Comparison of ENCODE assay signal across 18 mouse cellular contexts in genomic region chr8:70949847-70950246, GRCm38 (mm10). TPM values are rescaled to one million over a fixed set of nuclear protein-coding genes. Genes with fewer than 3 reads are reported as not detected.
A peak's percentile ranks its signal among the peaks of the same experiment; 100 is the strongest.
DNase-seq lines count a peak whose midpoint lies in the region; ATAC-seq and TF ChIP-seq lines count a peak whose summit lies in the region.
"Had no signal": no experiment of that assay in that cellular context is flagged by ENCODE, and none has a peak within 500 bp of the region (broad histone marks: within the 10 kb centered on the region; RNA-seq: fewer than 3 reads in every experiment).

No protein-coding gene starts in this region.

- no peak for TF ChIP-seq POLR2A in heart, adult 2 months (IDR thresholded peaks at IDR 0.05; ENCODE audit: insufficient read depth, low read depth, low read length)
- TF ChIP-seq POLR2A in lung, adult 2 months (IDR thresholded peaks at IDR 0.05; ENCODE audit: borderline replicate concordance, extremely low read depth, low read depth, low read length): no peak

- no peaks in the 10 kb centered on the region for H3K4me1 ChIP-seq in heart, adult 2 months (ENCODE audit: control insufficient read depth, insufficient read depth, low read length)
- H3K4me1 ChIP-seq in lung, adult 2 months (ENCODE audit: control insufficient read depth, insufficient read depth, low read length): no peaks in the 10 kb centered on the region
- no peaks in the 10 kb centered on the region for H3K4me1 ChIP-seq in midbrain, embryonic 16.5 days (ENCODE audit: control insufficient read depth, insufficient read depth, low read length)
- H3K4me1 ChIP-seq: forebrain, embryonic 13.5 days; liver, embryonic 15.5 days; megakaryocyte, embryonic 14.5 days had no signal

- intact Hi-C loops in heart, adult 2 months (cut with DNase I): no loop called here
- intact Hi-C loops in heart, postnatal 10 days (cut with DNase I): no loop called here

- H3K4me2 ChIP-seq in midbrain, embryonic 16.5 days (ENCODE audit: low read length): no peak overlapping the region
- H3K4me2 ChIP-seq: forebrain, embryonic 13.5 days; hindbrain, embryonic 14.5 days; liver, embryonic 15.5 days had no signal

- no peaks in the 10 kb centered on the region for H3K9me3 ChIP-seq in midbrain, embryonic 16.5 days (replicated peaks; ENCODE audit: control insufficient read depth, low read length, poor library complexity, severe bottlenecking)
- H3K9me3 ChIP-seq: forebrain, embryonic 13.5 days; liver, embryonic 15.5 days; megakaryocyte, embryonic 14.5 days had no signal

- no peak for DNase-seq in heart, adult 2 months
- no peak for DNase-seq in heart, postnatal 10 days
- no peak for DNase-seq in lung, adult 2 months
- DNase-seq in lung, postnatal 4 days: no peak
- DNase-seq in A20 (ENCODE audit: low read depth, low spot score) (peak; percentile 66), ZHBTc4 (ENCODE audit: low read depth, low spot score) (peak; percentile 21)
- no peak for DNase-seq in ovary, adult 18-20 months (ENCODE audit: low spot score)
- DNase-seq: adrenal gland, adult 2 months; cerebellum, adult 8-10 months; heart, postnatal 14 days; kidney, adult 8-10 months; right cerebral cortex, postnatal 14 days; thymus, adult 2 months had no signal

- TF ChIP-seq EP300 in heart, adult 2 months (IDR thresholded peaks at IDR 0.05; ENCODE audit: insufficient read depth, low read depth, low read length): no peak

- H3K36me3 ChIP-seq in heart, adult 2 months (ENCODE audit: control insufficient read depth, insufficient read depth, low read length): no peaks in the 10 kb centered on the region
- H3K36me3 ChIP-seq in midbrain, embryonic 16.5 days (ENCODE audit: control insufficient read depth, insufficient read depth, low read length): no peaks in the 10 kb centered on the region
- H3K36me3 ChIP-seq: liver, embryonic 15.5 days had no signal

- no peaks in the 10 kb centered on the region for H3K27me3 ChIP-seq in heart, adult 2 months (ENCODE audit: control insufficient read depth, insufficient read depth, low read length)
- no peaks in the 10 kb centered on the region for H3K27me3 ChIP-seq in midbrain, embryonic 16.5 days (ENCODE audit: control insufficient read depth, insufficient read depth, low read depth, low read length)
- H3K27me3 ChIP-seq: forebrain, embryonic 13.5 days had no signal

- no peak for ATAC-seq in midbrain, embryonic 16.5 days
- ATAC-seq: forebrain, embryonic 13.5 days had no signal

- no peak overlapping the region for H3K4me3 ChIP-seq in heart, adult 2 months
- H3K4me3 ChIP-seq in lung, adult 2 months (replicated peaks; ENCODE audit: extremely low read depth, low read depth, low read length): no peak overlapping the region
- H3K4me3 ChIP-seq in midbrain, embryonic 16.5 days (ENCODE audit: low read depth, low read length): no peak overlapping the region
- H3K4me3 ChIP-seq: forebrain, embryonic 13.5 days; liver, embryonic 15.5 days; megakaryocyte, embryonic 14.5 days had no signal

- no peak overlapping the region for H3K27ac ChIP-seq in heart, adult 2 months
- H3K27ac ChIP-seq in midbrain, embryonic 16.5 days (ENCODE audit: low read length): no peak overlapping the region
- H3K27ac ChIP-seq: forebrain, embryonic 13.5 days; hindbrain, embryonic 14.5 days; liver, embryonic 15.5 days had no signal

- 65% methylated on average over 1 of the region's 1 CpGs for WGBS in heart, adult 2 months
- WGBS in lung, adult 2 months: 64% methylated on average over 1 of the region's 1 CpGs
- 65% methylated on average over 1 of the region's 1 CpGs for WGBS in midbrain, embryonic 16.5 days

- H3K79me2 ChIP-seq in heart, adult 2 months (replicated peaks; ENCODE audit: control insufficient read depth, insufficient read depth, low read length): no peaks in the 10 kb centered on the region

- H3K9ac ChIP-seq in heart, adult 2 months (ENCODE audit: low read depth, low read length): no peak overlapping the region
- no peak overlapping the region for H3K9ac ChIP-seq in midbrain, embryonic 16.5 days (ENCODE audit: low read depth, low read length)
- H3K9ac ChIP-seq: forebrain, embryonic 13.5 days; hindbrain, embryonic 14.5 days; liver, embryonic 15.5 days had no signal

- TF ChIP-seq CTCF in heart, adult 2 months (IDR thresholded peaks at IDR 0.05): peak; percentile 47
- 0 out of 2 replicates have a peak, but pooled peaks have one; percentile 10 for TF ChIP-seq CTCF in lung, adult 2 months (IDR thresholded peaks at IDR 0.05; ENCODE audit: insufficient read depth, low read length)

RNA-seq across cellular contexts. Expression of gene Map1s, which starts 44.1 kb away (rescaled TPM):
- total RNA-seq in heart, adult 2 months (2021): 10 to 100 TPM; 17.8 to 21.3 TPM
- polyA plus RNA-seq in heart, adult 2 months (2012; rRNA removed): 12.0 and 20.2 TPM in 2 replicates
- total RNA-seq in heart, postnatal 10 days (2021): 10 to 100 TPM; 31.0 to 32.3 TPM
- polyA plus RNA-seq in lung, adult 2 months (2012; rRNA removed): 58.4 and 68.0 TPM in 2 replicates
- polyA plus RNA-seq in midbrain, embryonic 16.5 days (2015; fragmentation: Nextera tagmentation; extraction: Ambion mirVana): 59.7 and 65.0 TPM in 2 replicates

RNA-seq across cellular contexts. Expression of gene Rpl18a, which starts 52.6 kb away (rescaled TPM):
- 1,000 to 10,000 TPM in 1 of 2 experiments, 100 to 1,000 TPM in 1; 909 to 1,075 TPM for total RNA-seq in heart, adult 2 months (2021)
- polyA plus RNA-seq in heart, adult 2 months (2012; rRNA removed): 1,802 and 2,387 TPM in 2 replicates
- total RNA-seq in heart, postnatal 10 days (2021): 1,000 to 10,000 TPM; 1,171 to 1,193 TPM
- polyA plus RNA-seq in lung, adult 2 months (2012; rRNA removed): 3,384 and 4,193 TPM in 2 replicates
- 1,781 and 1,796 TPM in 2 replicates for polyA plus RNA-seq in midbrain, embryonic 16.5 days (2015; fragmentation: Nextera tagmentation; extraction: Ambion mirVana)

RNA-seq across cellular contexts. Expression of gene Slc5a5, which starts 57.3 kb away (rescaled TPM):
- total RNA-seq in heart, adult 2 months (2021): not detected
- polyA plus RNA-seq in heart, adult 2 months (2012; rRNA removed): 0.18 TPM in 2 replicates
- under 1 TPM in 1 of 2 experiments, not detected in 1; 0.10 TPM for total RNA-seq in heart, postnatal 10 days (2021)
- polyA plus RNA-seq in lung, adult 2 months (2012; rRNA removed): 0.71 and 1.3 TPM in 2 replicates
- polyA plus RNA-seq in midbrain, embryonic 16.5 days (2015; fragmentation: Nextera tagmentation; extraction: Ambion mirVana): 1.7 and 1.9 TPM in 2 replicates
- polyA plus RNA-seq: liver, embryonic 15.5 days had no signal

Comparison
In these comparisons a context has a peak if more than half of its experiments do, and no peak if none do; other contexts are left out.
1. DNase-seq: peak in A20 (single experiment) and ZHBTc4 (single experiment); none in heart, adult 2 months (0 of 2), heart, postnatal 10 days (0 of 2), lung, adult 2 months (single experiment), lung, postnatal 4 days (0 of 2) and ovary, adult 18-20 months (single experiment).